Mouse (Mus musculus) urinary bladder, postnatal 36 days (tissue): ENCODE results near the gene Ugt2b35.
"Not testable (repeated sequence)": the region's sequence is repeated elsewhere in the genome, so short reads cannot be mapped to it uniquely, and the experiment has no call there.

ENCODE experiments used
- DNase-seq, 2 experiments: peaks; one replicate each; pipeline ENCODE4 v3.0.0; 2022; ENCODE audit warnings: low spot score in 2 of 2, mixed read lengths in 1 of 2

Gene Ugt2b35

GRCm38 (mm10) chr5:87000395-87001073 is at the start of gene Ugt2b35:
Ugt2b35 (plus strand) TSS chr5:87000860.
- DNase-seq = no peak

GRCm38 (mm10) chr5:86960504-86960903 is 40.2 kb upstream of the Ugt2b35 start:
- DNase-seq = no peak

GRCm38 (mm10) chr5:86961587-86962358 is 38.9 kb upstream of the Ugt2b35 start:
- DNase-seq = peak in 1 of 2 experiments; percentile 9

- not testable (repeated sequence) for DNase-seq
These were observed 37.8 kb upstream of the Ugt2b35 start for GRCm38 (mm10) chr5:86962849-86963248.

GRCm38 (mm10) chr5:86967271-86967670 is 33.4 kb upstream of the Ugt2b35 start:
- not testable (repeated sequence) for DNase-seq

GRCm38 (mm10) chr5:87004735-87005134 is 4.1 kb downstream of the Ugt2b35 start:
- DNase-seq = no peak

GRCm38 (mm10) chr5:87015477-87015876 is 14.8 kb downstream of the Ugt2b35 start:
- no peak for DNase-seq

- DNase-seq = no peak
These were observed 26.7 kb downstream of the Ugt2b35 start for GRCm38 (mm10) chr5:87027359-87027758.

- DNase-seq = no peak
These were observed 30.0 kb downstream of the Ugt2b35 start for GRCm38 (mm10) chr5:87030624-87031023.
